Mouse (Mus musculus) E14TG2a.4 (cell line): ENCODE results near the gene Got1.
A peak's percentile ranks its signal among the peaks of the same experiment; 100 is the strongest.

Experiments
- H3K27me3 ChIP-seq: 2 replicates; pipeline ENCODE4 v1.6.1; 2014; ENCODE audit warnings: low read length, control low read depth; ENCODE audit not compliant: insufficient read depth
- H3K36me3 ChIP-seq: 2 replicates; pipeline ENCODE4 v1.6.1; 2014; ENCODE audit warnings: low read length, control low read depth; ENCODE audit not compliant: insufficient read depth
- H3K4me1 ChIP-seq: replicated peaks from 2 replicates; pipeline ENCODE4 v1.6.1; 2014; ENCODE audit warnings: low read depth, low read length, control low read depth
- H3K4me3 ChIP-seq: replicated peaks from 2 replicates; pipeline ENCODE4 v1.5.1; 2014; ENCODE audit warnings: mild to moderate bottlenecking, low read length
- H3K9me3 ChIP-seq: 2 replicates; pipeline ENCODE4 v1.6.1; 2014; ENCODE audit warnings: low read length, control low read depth
- CTCF ChIP-seq: conservative IDR thresholded peaks from 2 replicates; pipeline ENCODE4 v1.5.1; 2014; ENCODE audit warnings: low read length
- NANOG ChIP-seq: IDR thresholded peaks from 2 replicates; pipeline ENCODE4 v1.6.1; 2014; ENCODE audit warnings: borderline replicate concordance, low read length, mixed read lengths
- POU5F1 ChIP-seq: IDR thresholded peaks from 2 replicates; pipeline ENCODE4 v1.6.1; 2014; ENCODE audit warnings: low read length, borderline replicate concordance

Gene Got1

GRCm38 (mm10) chr19:43524187-43525103, at the start of gene Got1:
TSS of gene Got1 (minus strand) at chr19:43524605.
- Histone ChIP-seq H3K27me3 (no peaks in the 10 kb centered on the region), H3K4me3 (peak within 1 kb of the TSS; percentile 95), H3K9me3 (no peaks in the 10 kb centered on the region), H3K4me1 (peaks cover 66% of the 10 kb centered on the region), H3K36me3 (peaks cover 22% of the 10 kb centered on the region)
- TF ChIP-seq CTCF: no peak

- Histone ChIP-seq H3K9me3 (no peaks in the 10 kb centered on the region), H3K4me1 (peaks cover 7% of the 10 kb centered on the region), H3K4me3 (peak overlapping the region; percentile 62), H3K27me3 (peaks cover 47% of the 10 kb centered on the region), H3K36me3 (no peaks in the 10 kb centered on the region)
- no peak for TF ChIP-seq POU5F1
- TF ChIP-seq CTCF: peak; percentile 94
Measured at GRCm38 (mm10) chr19:43570831-43571790, 46.7 kb upstream of the Got1 start.

GRCm38 (mm10) chr19:43569133-43569532, 44.7 kb upstream of the Got1 start:
- peaks cover 7% of the 10 kb centered on the region for H3K4me1 ChIP-seq
- H3K4me3 ChIP-seq: no peak overlapping the region
- no peaks in the 10 kb centered on the region for H3K9me3 ChIP-seq
- TF ChIP-seq NANOG: no peak
- no peak for TF ChIP-seq POU5F1
- TF ChIP-seq CTCF: no peak
- H3K27me3 ChIP-seq: peaks cover 47% of the 10 kb centered on the region
- no peaks in the 10 kb centered on the region for H3K36me3 ChIP-seq

GRCm38 (mm10) chr19:43568298-43568697, 43.9 kb upstream of the Got1 start:
- TF ChIP-seq POU5F1 (no peak), NANOG (no peak), CTCF (peak; percentile 41)
- Histone ChIP-seq H3K4me1 (peaks cover 7% of the 10 kb centered on the region), H3K27me3 (peaks cover 41% of the 10 kb centered on the region), H3K4me3 (no peak overlapping the region), H3K36me3 (no peaks in the 10 kb centered on the region), H3K9me3 (no peaks in the 10 kb centered on the region)

- Histone ChIP-seq H3K27me3 (peaks cover 15% of the 10 kb centered on the region), H3K36me3 (no peaks in the 10 kb centered on the region), H3K4me1 (no peaks in the 10 kb centered on the region), H3K9me3 (no peaks in the 10 kb centered on the region), H3K4me3 (no peak overlapping the region)
- no peak for TF ChIP-seq POU5F1
- TF ChIP-seq CTCF: no peak
- no peak for TF ChIP-seq NANOG
Measured at GRCm38 (mm10) chr19:43563166-43563565, 38.8 kb upstream of the Got1 start.

- no peaks in the 10 kb centered on the region for H3K4me1 ChIP-seq
- H3K27me3 ChIP-seq: peaks cover 10% of the 10 kb centered on the region
- no peaks in the 10 kb centered on the region for H3K9me3 ChIP-seq
- TF ChIP-seq CTCF (no peak), NANOG (no peak), POU5F1 (no peak)
- H3K36me3 ChIP-seq: no peaks in the 10 kb centered on the region
- H3K4me3 ChIP-seq: no peak overlapping the region
Measured at GRCm38 (mm10) chr19:43561841-43562240, 37.4 kb upstream of the Got1 start.

GRCm38 (mm10) chr19:43560244-43560643, 35.8 kb upstream of the Got1 start:
- H3K4me1 ChIP-seq: no peaks in the 10 kb centered on the region
- no peaks in the 10 kb centered on the region for H3K36me3 ChIP-seq
- H3K27me3 ChIP-seq: peaks cover 9% of the 10 kb centered on the region
- H3K9me3 ChIP-seq: no peaks in the 10 kb centered on the region
- TF ChIP-seq CTCF (no peak), NANOG (no peak), POU5F1 (no peak)
- H3K4me3 ChIP-seq: no peak overlapping the region

- H3K9me3 ChIP-seq: no peaks in the 10 kb centered on the region
Measured at GRCm38 (mm10) chr19:43551493-43551890, 27.1 kb upstream of the Got1 start.

More at GRCm38 (mm10) chr19:43551493-43551890, 27.1 kb upstream of the Got1 start:
- peaks cover 19% of the 10 kb centered on the region for H3K4me1 ChIP-seq
- TF ChIP-seq NANOG (no peak), CTCF (no peak), POU5F1 (no peak)
- no peak overlapping the region for H3K4me3 ChIP-seq
- H3K36me3 ChIP-seq: no peaks in the 10 kb centered on the region
- peaks cover 19% of the 10 kb centered on the region for H3K27me3 ChIP-seq
